Mouse (Mus musculus) midbrain, embryonic 10.5 days (tissue): Measurements from ENCODE around the gene Aak1. TPM values are rescaled to one million over a fixed set of nuclear protein-coding genes. Genes with fewer than 3 reads are reported as not detected.
"Not testable (repeated sequence)": the region's sequence is repeated elsewhere in the genome, so short reads cannot be mapped to it uniquely, and the experiment has no call there.

Experiments used
- DNase-seq: peaks from one replicate; pipeline ENCODE4 v3.0.0-alpha.2; 2017; ENCODE audit warnings: low spot score
- H3K27ac ChIP-seq: fragments of 300-500 bp; sonication (generic); replicated peaks from 2 replicates; pipeline ENCODE4 v1.5.1; 2016; ENCODE audit warnings: mild to moderate bottlenecking
- H3K27me3 ChIP-seq: fragments of 300-500 bp; sonication (generic); 2 replicates; pipeline ENCODE4 v1.6.1; 2016; ENCODE audit warnings: low read depth, mild to moderate bottlenecking; ENCODE audit not compliant: poor library complexity, severe bottlenecking
- H3K36me3 ChIP-seq: fragments of 300-500 bp; sonication (generic); 2 replicates; pipeline ENCODE4 v1.6.1; 2016; ENCODE audit warnings: mild to moderate bottlenecking, moderate library complexity
- H3K4me1 ChIP-seq: fragments of 300-500 bp; sonication (generic); 2 replicates; pipeline ENCODE4 v1.6.1; 2016
- H3K4me3 ChIP-seq: fragments of 300-500 bp; sonication (generic); 2 replicates; pipeline ENCODE4 v1.5.1; 2016; ENCODE audit warnings: mild to moderate bottlenecking, moderate library complexity
- H3K9me3 ChIP-seq: fragments of 300-500 bp; sonication (generic); replicated peaks from 2 replicates; pipeline ENCODE4 v1.6.1; 2016; ENCODE audit warnings: mild to moderate bottlenecking
- WGBS: fragments of 180-500 bp; shearing (Covaris S2); methylation state at CpG from one replicate; pipeline ENCODE4 v1.1.7; 2016; 5-methylcytosine and 5-hydroxymethylcytosine counted together
- polyA plus RNA-seq: library from polyadenylated mRNA; unstranded; fragments of >200 nt; fragmentation: Nextera tagmentation; extraction: Ambion mirVana; gene quantifications from 2 replicates; pipeline ENCODE4 v1.2.1, GENCODE M21; 2016

The Aak1 gene
- polyA plus RNA-seq, 1 experiment from 2014 or later = 10.2 TPM

- not testable (repeated sequence) for H3K4me3 ChIP-seq, H3K27me3 ChIP-seq, H3K27ac ChIP-seq, DNase-seq, H3K36me3 ChIP-seq, H3K9me3 ChIP-seq, H3K4me1 ChIP-seq
- WGBS = 78% methylated on average over 3 of the region's 3 CpGs
Measured at GRCm38 (mm10) chr6:86878656-86879055, 29.3 kb downstream of the Aak1 start.

- Histone ChIP-seq H3K27ac (no peak overlapping the region), H3K4me3 (no peak overlapping the region), H3K27me3 (no peaks in the 10 kb centered on the region), H3K36me3 (0 out of 2 replicates have a peak, but pooled peaks cover 2% of the 10 kb centered on the region), H3K9me3 (no peaks in the 10 kb centered on the region), H3K4me1 (no peaks in the 10 kb centered on the region)
- no peak for DNase-seq
- 95% methylated on average over 4 of the region's 4 CpGs for WGBS
Measured at GRCm38 (mm10) chr6:86879314-86879713, 30.0 kb downstream of the Aak1 start.

- WGBS = 89% methylated on average over 2 of the region's 2 CpGs
- DNase-seq = no peak
- H3K27ac ChIP-seq = no peak overlapping the region
Measured at GRCm38 (mm10) chr6:86884230-86884629, 34.9 kb downstream of the Aak1 start.

GRCm38 (mm10) chr6:86884746-86885145 is 35.4 kb downstream of the Aak1 start:
- WGBS = 86% methylated on average over 6 of the region's 6 CpGs
- Histone ChIP-seq H3K4me1 (no peaks in the 10 kb centered on the region), H3K27me3 (no peaks in the 10 kb centered on the region), H3K9me3 (no peaks in the 10 kb centered on the region), H3K36me3 (peaks cover 7% of the 10 kb centered on the region; the same call in 1 of the 2 replicates), H3K4me3 (no peak overlapping the region), H3K27ac (no peak overlapping the region)
- DNase-seq = no peak

More at GRCm38 (mm10) chr6:86884230-86884629, 34.9 kb downstream of the Aak1 start:
- peaks cover 7% of the 10 kb centered on the region; the same call in 1 of the 2 replicates for H3K36me3 ChIP-seq
- no peaks in the 10 kb centered on the region for H3K9me3 ChIP-seq
- no peaks in the 10 kb centered on the region for H3K27me3 ChIP-seq
- no peaks in the 10 kb centered on the region for H3K4me1 ChIP-seq
- no peak overlapping the region for H3K4me3 ChIP-seq

GRCm38 (mm10) chr6:86885816-86886529 is 36.7 kb downstream of the Aak1 start:
- Histone ChIP-seq H3K27me3 (no peaks in the 10 kb centered on the region), H3K9me3 (no peaks in the 10 kb centered on the region), H3K27ac (no peak overlapping the region), H3K4me1 (no peaks in the 10 kb centered on the region), H3K36me3 (peaks cover 17% of the 10 kb centered on the region; the same call in 1 of the 2 replicates), H3K4me3 (no peak overlapping the region)
- WGBS = 88% methylated on average over 6 of the region's 6 CpGs
- DNase-seq = no peak

GRCm38 (mm10) chr6:86886803-86887202 is 37.5 kb downstream of the Aak1 start:
- no peaks in the 10 kb centered on the region for H3K27me3 ChIP-seq
- WGBS = 87% methylated on average over 4 of the region's 4 CpGs
- H3K36me3 ChIP-seq = peaks cover 17% of the 10 kb centered on the region; the same call in 1 of the 2 replicates
- H3K4me3 ChIP-seq = no peak overlapping the region
- H3K4me1 ChIP-seq = no peaks in the 10 kb centered on the region
- H3K9me3 ChIP-seq = no peaks in the 10 kb centered on the region
- no peak for DNase-seq
- no peak overlapping the region for H3K27ac ChIP-seq

- Histone ChIP-seq H3K27ac (no peak overlapping the region), H3K9me3 (no peaks in the 10 kb centered on the region), H3K27me3 (no peaks in the 10 kb centered on the region), H3K4me1 (no peaks in the 10 kb centered on the region), H3K4me3 (no peak overlapping the region), H3K36me3 (0 out of 2 replicates have a peak, but pooled peaks cover 4% of the 10 kb centered on the region)
- WGBS = 93% methylated on average over 6 of the region's 6 CpGs
- no peak for DNase-seq
Measured at GRCm38 (mm10) chr6:86897520-86897919, 48.2 kb downstream of the Aak1 start.

GRCm38 (mm10) chr6:86899053-86899452 is 49.7 kb downstream of the Aak1 start:
- Histone ChIP-seq H3K9me3 (no peaks in the 10 kb centered on the region), H3K27me3 (no peaks in the 10 kb centered on the region), H3K36me3 (no peaks in the 10 kb centered on the region), H3K4me3 (no peak overlapping the region), H3K4me1 (no peaks in the 10 kb centered on the region), H3K27ac (no peak overlapping the region)
- WGBS = 81% methylated on average over 3 of the region's 3 CpGs
- no peak for DNase-seq

- no peak overlapping the region for H3K27ac ChIP-seq
Measured at GRCm38 (mm10) chr6:86899965-86900364, 50.6 kb downstream of the Aak1 start.

GRCm38 (mm10) chr6:86900546-86900945 is 51.2 kb downstream of the Aak1 start:
- H3K4me3 ChIP-seq = no peak overlapping the region
- 90% methylated on average over 3 of the region's 3 CpGs for WGBS
- DNase-seq = no peak
- H3K27ac ChIP-seq = no peak overlapping the region
- H3K36me3 ChIP-seq = peaks cover 5% of the 10 kb centered on the region; the same call in 1 of the 2 replicates
- no peaks in the 10 kb centered on the region for H3K9me3 ChIP-seq
- H3K27me3 ChIP-seq = no peaks in the 10 kb centered on the region
- H3K4me1 ChIP-seq = no peaks in the 10 kb centered on the region

More at GRCm38 (mm10) chr6:86899965-86900364, 50.6 kb downstream of the Aak1 start:
- Histone ChIP-seq H3K4me3 (no peak overlapping the region), H3K27me3 (no peaks in the 10 kb centered on the region), H3K36me3 (peaks cover 2% of the 10 kb centered on the region; the same call in 1 of the 2 replicates), H3K4me1 (no peaks in the 10 kb centered on the region), H3K9me3 (no peaks in the 10 kb centered on the region)
- 84% methylated on average over 2 of the region's 3 CpGs for WGBS
- no peak for DNase-seq

GRCm38 (mm10) chr6:86905500-86905899 is 56.2 kb downstream of the Aak1 start:
- H3K4me3 ChIP-seq = no peak overlapping the region
- H3K27ac ChIP-seq = no peak overlapping the region
- peaks cover 7% of the 10 kb centered on the region; the same call in 1 of the 2 replicates for H3K36me3 ChIP-seq
- H3K9me3 ChIP-seq = no peaks in the 10 kb centered on the region
- WGBS = 86% methylated on average over 2 of the region's 2 CpGs
- H3K4me1 ChIP-seq = peaks cover 3% of the 10 kb centered on the region; the same call in 1 of the 2 replicates
- H3K27me3 ChIP-seq = no peaks in the 10 kb centered on the region
- no peak for DNase-seq

- H3K4me3 ChIP-seq = no peak overlapping the region
- no peaks in the 10 kb centered on the region for H3K9me3 ChIP-seq
- H3K27me3 ChIP-seq = no peaks in the 10 kb centered on the region
- 97% methylated on average over 2 of the region's 2 CpGs for WGBS
- H3K36me3 ChIP-seq = peaks cover 9% of the 10 kb centered on the region; the same call in 1 of the 2 replicates
- no peak for DNase-seq
- peaks cover 3% of the 10 kb centered on the region; the same call in 1 of the 2 replicates for H3K4me1 ChIP-seq
- H3K27ac ChIP-seq = no peak overlapping the region
Measured at GRCm38 (mm10) chr6:86907191-86907590, 57.9 kb downstream of the Aak1 start.

- WGBS = 73% methylated on average over 5 of the region's 5 CpGs
- Histone ChIP-seq H3K27ac (no peak overlapping the region), H3K4me3 (no peak overlapping the region), H3K9me3 (no peaks in the 10 kb centered on the region), H3K27me3 (no peaks in the 10 kb centered on the region), H3K36me3 (peaks cover 9% of the 10 kb centered on the region; the same call in 1 of the 2 replicates), H3K4me1 (peaks cover 3% of the 10 kb centered on the region; the same call in 1 of the 2 replicates)
- DNase-seq = no peak
Measured at GRCm38 (mm10) chr6:86908561-86909150, 59.3 kb downstream of the Aak1 start.
